Mouse (Mus musculus) G1E (cell line): ENCODE measurements around the gene Pdpk1. TPM values are rescaled to one million over a fixed set of nuclear protein-coding genes. Genes with fewer than 3 reads are reported as not detected.
"Not testable (repeated sequence)": the region's sequence is repeated elsewhere in the genome, so short reads cannot be mapped to it uniquely, and the experiment has no call there.

ENCODE experiments used
- ATAC-seq: 2 replicates; pipeline ENCODE4 v1.8.0; 2016; ENCODE audit warnings: mild to moderate bottlenecking; ENCODE audit not compliant: insufficient number of reproducible peaks, poor library complexity, low FRiP score, severe bottlenecking; ENCODE audit errors: extremely low read depth
- DNase-seq: peaks from one replicate; pipeline ENCODE4 v3.0.0; 2012; ENCODE audit warnings: low spot score
- H3K27me3 ChIP-seq: 2 replicates; pipeline ENCODE4 v1.6.1; 2012; ENCODE audit warnings: mild to moderate bottlenecking, low read length, inconsistent platforms; ENCODE audit not compliant: insufficient read depth
- H3K36me3 ChIP-seq: replicated peaks from 2 replicates; pipeline ENCODE3; 2012; ENCODE audit warnings: mild to moderate bottlenecking, inconsistent platforms
- H3K4me1 ChIP-seq: 2 replicates; pipeline ENCODE4 v1.6.1; 2012; ENCODE audit warnings: low read depth, low read length, inconsistent platforms, mixed read lengths; ENCODE audit not compliant: insufficient read depth
- H3K4me3 ChIP-seq: 2 replicates; pipeline ENCODE4 v1.5.1; 2012; ENCODE audit warnings: low read depth, mild to moderate bottlenecking, inconsistent platforms, low read length, moderate library complexity, mixed read lengths
- H3K9me3 ChIP-seq: replicated peaks from 2 replicates; pipeline ENCODE4 v1.6.1; 2012; ENCODE audit warnings: inconsistent platforms
- CTCF ChIP-seq: IDR thresholded peaks from 2 replicates; pipeline ENCODE4 v1.5.1; 2012; ENCODE audit warnings: low read depth, low read length, inconsistent platforms, mixed read lengths
- GATA1 ChIP-seq: IDR thresholded peaks from 2 replicates; pipeline ENCODE4 v1.6.1; 2012; ENCODE audit warnings: borderline replicate concordance, low read length, inconsistent platforms, mixed read lengths
- GATA2 ChIP-seq: IDR thresholded peaks from 2 replicates; pipeline ENCODE4 v1.6.1; 2012; ENCODE audit warnings: low read depth, low read length, inconsistent platforms, borderline replicate concordance
- POLR2AphosphoS5 ChIP-seq: IDR thresholded peaks from 2 replicates; pipeline ENCODE4 v1.6.1; 2012; ENCODE audit warnings: low read depth, low read length, inconsistent platforms; ENCODE audit not compliant: insufficient replicate concordance
- TAL1 ChIP-seq: conservative IDR thresholded peaks from 2 replicates; pipeline ENCODE4 v1.6.1; 2012; ENCODE audit warnings: low read depth, low read length, inconsistent platforms, mixed read lengths
- polyA plus RNA-seq: library from polyadenylated mRNA; stranded (reverse); fragments of >175 nt; gene quantifications from 2 replicates; pipeline ENCODE4 v1.2.3, GENCODE M21; 2012
- total RNA-seq, 2 experiments: library from RNA; stranded (forward) in 1 of 2; stranded (reverse) in 1 of 2; fragments of 200-1000 nt in 1 of 2; fragments of >200 nt in 1 of 2; fragmentation: Nextera tagmentation in 1 of 2; gene quantifications; 2 replicates each; pipeline ENCODE4 v1.2.3; 2014 to 2017

The Pdpk1 gene
- total and polyA plus RNA-seq, 3 experiments: 47.8 to 63.3 (median 58.8) TPM

DNA sequence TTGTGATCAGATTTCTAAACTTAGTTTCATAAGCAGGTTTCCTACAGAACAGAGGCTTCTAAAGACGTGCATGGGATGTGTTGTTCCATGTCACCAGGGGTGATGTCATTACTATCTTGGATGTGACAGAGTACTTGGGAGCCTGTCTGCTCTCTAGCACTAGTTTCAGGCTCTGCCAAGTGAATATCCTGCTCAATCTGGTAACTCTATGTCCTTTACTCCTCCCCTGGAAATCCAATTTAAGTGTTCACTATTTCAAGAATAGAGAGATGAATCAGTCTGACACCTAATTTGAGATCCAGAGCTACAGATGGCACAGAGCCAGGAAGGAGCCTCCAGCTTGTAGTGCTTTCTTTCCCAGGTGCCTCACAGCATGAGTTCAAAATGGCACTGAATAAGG lies 41.8 kb downstream of the Pdpk1 start:
- H3K36me3 ChIP-seq: peaks cover 72% of the 10 kb centered on the region
- no peak overlapping the region for H3K4me3 ChIP-seq
- DNase-seq: no peak
- no peak for TF ChIP-seq CTCF
- H3K9me3 ChIP-seq: no peaks in the 10 kb centered on the region
- H3K4me1 ChIP-seq: no peaks in the 10 kb centered on the region
- no peak for ATAC-seq
- no peaks in the 10 kb centered on the region for H3K27me3 ChIP-seq

DNA sequence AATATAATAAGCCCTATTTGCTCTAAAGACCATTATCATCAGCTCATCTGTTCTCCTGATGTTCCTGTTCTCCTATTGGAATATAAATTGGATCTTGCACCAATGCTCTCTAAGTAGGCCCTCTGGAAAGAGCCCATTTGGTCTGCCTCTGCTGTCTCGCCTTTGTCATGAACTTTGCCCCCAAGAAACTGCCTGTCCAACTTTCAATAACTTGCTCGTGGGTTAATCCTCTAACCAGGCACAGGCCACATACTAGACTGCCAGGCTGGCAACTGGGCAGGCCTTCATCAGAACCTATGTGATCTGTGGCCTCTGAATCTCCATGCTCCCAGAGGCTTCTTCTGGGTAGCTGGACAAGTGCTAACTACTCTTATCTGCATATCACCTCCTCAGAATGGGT lies 45.6 kb downstream of the Pdpk1 start:
- no peak for DNase-seq
- TF ChIP-seq GATA1 (no peak), GATA2 (no peak), CTCF (no peak), POLR2AphosphoS5 (no peak), TAL1 (no peak)
- H3K4me1 ChIP-seq: no peaks in the 10 kb centered on the region
- H3K4me3 ChIP-seq: no peak overlapping the region
- H3K27me3 ChIP-seq: no peaks in the 10 kb centered on the region
- no peak for ATAC-seq
- no peaks in the 10 kb centered on the region for H3K9me3 ChIP-seq
- H3K36me3 ChIP-seq: peaks cover 86% of the 10 kb centered on the region

DNA sequence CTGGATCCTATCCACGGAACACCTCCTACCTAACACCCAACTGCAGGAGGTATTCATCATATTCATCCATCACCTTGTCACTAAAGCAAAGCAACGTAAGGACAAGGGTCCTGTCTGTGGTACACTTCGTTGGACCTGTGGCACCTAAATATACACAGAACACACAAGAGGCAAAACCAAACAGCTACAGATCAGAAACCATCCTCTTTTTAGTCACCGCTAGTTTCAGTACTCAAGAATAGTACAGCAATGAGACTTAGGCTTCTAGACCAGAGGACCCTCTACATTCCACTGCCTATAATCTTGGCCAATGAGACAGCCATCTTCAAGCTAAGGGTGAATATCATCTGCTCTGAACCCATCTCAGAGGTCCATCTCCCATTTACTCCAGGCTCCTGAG lies 52.4 kb downstream of the Pdpk1 start:
- Histone ChIP-seq H3K9me3 (no peaks in the 10 kb centered on the region), H3K27me3 (no peaks in the 10 kb centered on the region), H3K4me3 (no peak overlapping the region), H3K36me3 (peaks cover 75% of the 10 kb centered on the region), H3K4me1 (no peaks in the 10 kb centered on the region)
- DNase-seq (no peak), ATAC-seq (no peak)
- TF ChIP-seq GATA2 (no peak), CTCF (no peak), POLR2AphosphoS5 (no peak), TAL1 (no peak), GATA1 (no peak)

DNA sequence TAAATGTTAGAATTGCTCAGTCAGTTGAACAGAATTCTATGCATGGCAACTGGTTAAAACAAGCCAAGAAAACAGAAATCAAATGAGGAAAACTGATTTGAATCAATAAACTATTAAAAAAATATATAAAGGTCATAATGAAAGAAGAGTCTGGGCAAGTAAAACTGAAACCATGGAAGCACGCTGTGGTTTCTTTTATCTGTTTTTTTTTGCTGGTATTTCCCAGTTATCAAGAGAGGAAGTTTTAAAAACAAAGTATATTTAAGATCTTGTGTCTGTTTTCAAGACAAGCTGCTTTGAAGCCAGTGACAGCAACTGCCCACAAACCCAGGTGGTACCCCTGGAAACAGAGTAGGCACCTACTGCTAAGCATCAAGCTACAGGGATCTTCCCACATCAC lies 60.1 kb downstream of the Pdpk1 start:
- TF ChIP-seq GATA2 (no peak), TAL1 (no peak), POLR2AphosphoS5 (no peak), CTCF (no peak), GATA1 (no peak)
- DNase-seq (no peak), ATAC-seq (no peak)
- Histone ChIP-seq H3K27me3 (no peaks in the 10 kb centered on the region), H3K36me3 (peaks cover 83% of the 10 kb centered on the region), H3K4me1 (no peaks in the 10 kb centered on the region), H3K4me3 (no peak overlapping the region), H3K9me3 (no peaks in the 10 kb centered on the region)

DNA sequence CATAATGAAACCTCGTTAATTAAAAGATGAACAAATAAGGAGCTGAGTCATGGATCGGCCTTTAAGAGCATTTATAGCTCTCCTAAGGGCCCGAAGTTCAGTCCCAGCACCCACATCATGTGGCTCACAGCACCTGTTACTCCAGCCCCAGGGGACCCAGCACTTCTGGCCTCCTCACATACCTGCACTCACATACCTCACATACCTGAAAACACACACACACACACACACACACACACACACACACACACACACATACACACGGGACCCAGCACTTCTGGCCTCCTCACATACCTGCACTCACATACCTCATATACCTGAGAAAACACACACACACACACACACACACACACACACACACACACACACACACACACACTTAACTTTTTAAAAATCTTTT lies 64.3 kb downstream of the Pdpk1 start:
- H3K9me3 ChIP-seq, DNase-seq, H3K4me1 ChIP-seq, H3K27me3 ChIP-seq, H3K4me3 ChIP-seq, ATAC-seq: not testable (repeated sequence)
- peaks cover 81% of the 10 kb centered on the region for H3K36me3 ChIP-seq

DNA sequence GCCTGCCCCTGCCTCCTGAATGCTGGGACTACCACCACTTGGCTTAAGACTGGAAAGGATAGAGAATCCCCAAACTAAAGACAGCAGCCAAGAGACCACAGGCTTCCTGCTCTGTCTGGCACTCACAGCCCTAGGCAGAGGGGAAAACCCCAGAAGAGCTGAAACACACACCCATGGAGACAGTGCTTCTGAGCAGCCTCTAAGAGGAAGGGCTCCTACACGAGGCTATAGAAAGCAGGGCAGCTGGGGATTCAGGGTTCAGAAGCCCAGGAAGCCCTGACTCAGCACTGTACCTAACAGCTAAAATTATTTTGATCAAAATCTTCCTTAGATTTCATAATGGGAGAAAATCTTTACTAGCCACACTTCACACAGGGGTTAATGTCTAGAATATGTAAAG lies 66.1 kb downstream of the Pdpk1 start:
- no peak for ATAC-seq
- TF ChIP-seq GATA2 (no peak), GATA1 (no peak), POLR2AphosphoS5 (no peak)
- H3K36me3 ChIP-seq: peaks cover 82% of the 10 kb centered on the region
- no peaks in the 10 kb centered on the region for H3K4me1 ChIP-seq
- H3K4me3 ChIP-seq: no peak overlapping the region
- no peaks in the 10 kb centered on the region for H3K9me3 ChIP-seq
- no peaks in the 10 kb centered on the region for H3K27me3 ChIP-seq
- no peak for DNase-seq

DNA sequence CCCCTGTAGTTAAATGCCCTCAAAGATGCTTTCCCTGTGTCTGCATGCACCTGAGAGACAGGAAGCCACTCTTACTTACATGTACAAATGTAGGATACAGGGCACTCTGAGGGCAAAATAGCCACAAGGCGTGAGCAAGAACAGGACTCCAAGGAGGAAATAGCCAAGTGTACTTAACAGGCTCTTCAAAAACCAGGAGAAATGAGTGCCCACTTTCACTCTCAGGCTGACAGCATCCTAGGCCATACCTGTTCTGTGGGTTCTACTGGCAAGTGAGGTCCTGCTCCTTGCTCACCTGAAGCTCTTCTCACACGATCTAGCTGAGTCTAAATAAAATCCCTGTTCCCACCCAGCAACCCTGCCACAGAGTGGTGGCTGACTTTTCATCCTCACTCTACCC lies 73.6 kb downstream of the Pdpk1 start:
- no peak for ATAC-seq
- Histone ChIP-seq H3K4me1 (peaks cover 2% of the 10 kb centered on the region), H3K36me3 (peaks cover 66% of the 10 kb centered on the region), H3K9me3 (no peaks in the 10 kb centered on the region), H3K27me3 (no peaks in the 10 kb centered on the region), H3K4me3 (no peak overlapping the region)
- no peak for DNase-seq
- TF ChIP-seq GATA1: no peak
- TF ChIP-seq GATA2: no peak
